Mouse (Mus musculus) layer of hippocampus, adult 9-10 months (tissue): Measurements from ENCODE around the gene Mycbp2.

Experiments used
- DNase-seq: peaks from one replicate; pipeline ENCODE4 v3.0.0; 2022; ENCODE audit warnings: low spot score

Mycbp2 gene

DNA sequence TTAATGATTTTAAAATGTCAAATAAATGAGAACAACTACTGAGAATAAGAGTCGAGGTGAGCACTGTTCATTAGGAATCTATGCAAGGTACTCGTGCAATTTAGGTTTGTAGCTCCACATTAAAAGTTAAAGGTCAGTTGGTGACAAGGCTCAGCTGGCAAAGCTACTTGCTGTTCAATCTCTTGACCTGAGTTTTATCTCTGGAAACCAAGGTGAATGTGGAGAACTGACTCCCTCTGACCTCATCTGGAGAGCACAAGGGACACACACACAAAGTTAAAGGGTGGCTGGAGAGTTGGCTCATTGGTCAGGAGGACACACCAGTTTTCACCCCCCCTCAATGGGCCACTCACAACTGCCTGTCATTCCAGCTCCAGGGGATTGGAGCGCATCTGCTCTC is 245.4 kb downstream of the Mycbp2 start:
- DNase-seq, result no peak

DNA sequence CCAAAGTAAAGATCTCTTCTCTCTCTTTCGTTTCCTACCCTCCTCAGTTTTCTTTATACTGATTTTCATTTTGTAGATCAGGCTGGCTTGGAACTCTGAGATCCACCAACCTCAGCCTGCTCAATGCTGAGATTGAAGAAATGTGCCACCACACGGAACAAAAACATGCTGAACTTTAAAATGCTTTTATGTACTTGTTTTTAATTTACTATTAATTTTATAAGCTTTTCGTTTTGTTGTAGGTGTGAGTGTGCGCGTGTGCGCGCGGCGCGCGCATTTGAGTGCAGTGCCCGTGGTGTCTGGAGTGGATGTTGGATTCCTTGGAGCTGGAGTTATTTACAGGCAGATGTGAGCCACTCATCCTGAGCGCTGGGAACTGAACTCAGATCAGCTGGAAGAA is 246.3 kb downstream of the Mycbp2 start:
- no peak for DNase-seq

GRCm38 (mm10) chr14:103099238-103099933 is 247.2 kb downstream of the Mycbp2 start, which contains the start of gene Fbxl3:
Gene Fbxl3, minus strand, starts transcription at chr14:103099566.
- DNase-seq, result peak; percentile 59

DNA sequence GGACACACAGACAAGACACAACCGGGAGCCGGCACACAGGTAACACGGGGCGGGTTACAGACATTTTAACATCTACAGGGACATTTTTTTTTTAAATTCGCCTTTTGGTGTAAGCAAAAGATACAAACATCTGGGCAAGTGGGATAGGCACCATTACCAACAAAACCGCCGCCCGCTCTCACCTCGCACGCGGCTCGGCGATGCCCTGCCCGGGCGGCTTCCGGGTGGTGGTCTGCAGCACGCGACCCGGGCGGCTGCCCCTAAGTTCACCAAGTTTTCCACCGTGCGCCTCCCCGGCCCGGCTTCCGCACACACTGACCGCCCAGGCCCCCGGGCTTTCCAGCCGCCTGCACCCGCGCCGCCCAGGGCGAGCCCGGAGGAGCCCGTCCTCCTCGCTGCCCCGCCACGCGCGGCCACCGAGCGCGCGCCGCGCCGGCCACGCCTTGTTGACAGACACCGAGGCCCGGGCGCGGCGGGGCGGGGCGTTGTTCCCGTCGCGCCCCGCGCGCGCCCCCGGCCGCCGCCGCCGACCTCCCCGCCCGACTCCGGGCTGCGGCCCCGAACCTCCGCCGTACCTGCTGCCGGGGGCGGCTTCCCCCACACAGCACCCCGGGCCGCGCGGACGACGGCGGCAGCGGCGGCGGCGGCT is 247.9 kb downstream of the Mycbp2 start:
- no peak for DNase-seq

DNA sequence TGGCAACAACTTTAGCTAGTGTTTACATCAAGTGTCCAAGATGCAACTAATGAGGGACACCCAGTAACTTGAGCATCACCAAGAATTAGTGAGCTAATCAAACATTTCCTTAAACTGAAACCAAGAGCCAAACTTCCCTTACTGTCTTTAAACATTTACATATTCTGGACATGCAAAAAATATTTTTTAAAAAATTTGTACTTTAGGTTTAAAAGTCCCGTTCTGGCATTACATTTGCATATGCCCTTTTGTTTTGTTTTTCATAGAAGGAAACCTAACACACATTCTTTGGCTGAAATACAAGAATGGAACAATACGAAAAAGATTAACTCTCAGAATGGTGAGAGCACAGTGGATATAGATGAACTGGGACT is 248.4 kb downstream of the Mycbp2 start:
- no peak for DNase-seq

- DNase-seq, result no peak
Observed at GRCm38 (mm10) chr14:103096621-103097020, 250.0 kb downstream of the Mycbp2 start.

- DNase-seq, result no peak
Observed at GRCm38 (mm10) chr14:103095826-103096225, 250.8 kb downstream of the Mycbp2 start.

DNA sequence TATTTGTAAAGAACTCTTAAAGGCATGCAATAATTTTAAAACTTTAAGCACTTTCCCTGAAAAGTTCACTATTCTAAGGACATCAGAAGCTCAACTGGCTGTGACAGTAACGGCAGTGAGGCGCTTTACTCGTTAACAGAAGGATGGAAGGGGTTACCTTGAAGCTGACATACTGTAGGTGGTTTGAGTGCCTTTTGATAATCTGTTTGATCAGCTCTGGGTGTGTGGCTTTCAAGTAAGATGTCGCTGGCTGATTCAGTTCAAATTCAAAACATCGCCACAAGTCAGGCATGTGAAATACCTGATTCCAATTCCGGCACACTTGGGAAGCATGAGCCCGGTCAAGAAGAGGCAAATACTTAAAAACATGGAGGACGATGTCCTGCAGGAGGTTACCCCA is 251.6 kb downstream of the Mycbp2 start:
- no peak for DNase-seq

GRCm38 (mm10) chr14:103093670-103094069 is 252.9 kb downstream of the Mycbp2 start:
- DNase-seq, result no peak

DNA sequence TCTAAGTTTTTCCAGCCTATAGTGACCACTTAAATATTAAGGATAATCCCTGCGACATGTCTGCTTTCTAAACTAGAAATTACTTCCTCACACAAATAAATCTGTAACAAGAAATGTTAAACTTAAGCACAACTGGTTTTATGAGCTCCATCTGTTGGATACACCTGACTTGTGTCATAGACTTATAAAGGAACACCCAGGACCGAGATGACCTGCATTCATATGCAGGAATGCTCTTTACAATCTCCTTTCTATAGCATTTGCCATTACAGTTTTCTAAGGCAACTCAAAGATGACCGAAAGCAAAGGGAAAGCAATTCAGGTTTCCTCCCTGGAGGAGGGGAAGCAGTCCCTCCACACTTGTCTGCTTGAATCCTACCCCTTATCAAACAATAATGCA is 253.4 kb downstream of the Mycbp2 start:
- no peak for DNase-seq

- no peak for DNase-seq
Observed at GRCm38 (mm10) chr14:103088624-103089023, 258.0 kb downstream of the Mycbp2 start.

- no peak for DNase-seq
Observed at GRCm38 (mm10) chr14:103087846-103088245, 258.8 kb downstream of the Mycbp2 start.

- no peak for DNase-seq
Observed at GRCm38 (mm10) chr14:103086671-103087324, 259.8 kb downstream of the Mycbp2 start.

DNA sequence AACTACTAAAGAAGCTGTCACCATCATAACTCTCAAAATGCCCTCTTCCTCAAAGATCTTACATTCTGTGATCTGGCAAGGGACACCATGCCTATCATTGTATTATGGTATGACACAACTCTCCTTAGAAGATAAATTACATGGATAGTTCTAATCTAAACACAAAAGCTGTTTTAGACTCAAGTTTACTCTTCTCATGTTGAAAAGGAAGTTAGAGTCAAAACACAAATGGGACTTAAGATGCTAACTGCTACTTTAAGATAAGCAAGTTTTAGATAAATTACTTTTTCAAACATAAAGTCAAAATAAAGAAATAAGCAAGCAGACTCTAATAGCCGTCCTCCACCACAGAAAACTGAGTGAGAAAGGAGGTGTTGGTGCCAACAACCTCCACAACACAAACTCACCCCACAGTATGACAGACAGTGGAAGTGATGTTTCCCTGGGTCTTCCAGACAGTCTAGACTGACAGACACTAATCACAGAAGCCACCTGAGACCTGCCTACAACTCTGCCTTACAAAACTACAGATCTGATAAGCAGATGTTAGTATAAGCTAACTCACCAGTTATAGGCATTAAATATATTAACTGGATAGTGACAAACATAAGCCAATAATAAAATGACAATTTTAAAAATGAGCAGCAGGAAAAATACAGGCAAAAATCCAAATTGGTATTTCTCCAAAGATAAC is 260.6 kb downstream of the Mycbp2 start:
- no peak for DNase-seq

- DNase-seq, result no peak
Observed at GRCm38 (mm10) chr14:103079209-103079977, 267.2 kb downstream of the Mycbp2 start.

DNA sequence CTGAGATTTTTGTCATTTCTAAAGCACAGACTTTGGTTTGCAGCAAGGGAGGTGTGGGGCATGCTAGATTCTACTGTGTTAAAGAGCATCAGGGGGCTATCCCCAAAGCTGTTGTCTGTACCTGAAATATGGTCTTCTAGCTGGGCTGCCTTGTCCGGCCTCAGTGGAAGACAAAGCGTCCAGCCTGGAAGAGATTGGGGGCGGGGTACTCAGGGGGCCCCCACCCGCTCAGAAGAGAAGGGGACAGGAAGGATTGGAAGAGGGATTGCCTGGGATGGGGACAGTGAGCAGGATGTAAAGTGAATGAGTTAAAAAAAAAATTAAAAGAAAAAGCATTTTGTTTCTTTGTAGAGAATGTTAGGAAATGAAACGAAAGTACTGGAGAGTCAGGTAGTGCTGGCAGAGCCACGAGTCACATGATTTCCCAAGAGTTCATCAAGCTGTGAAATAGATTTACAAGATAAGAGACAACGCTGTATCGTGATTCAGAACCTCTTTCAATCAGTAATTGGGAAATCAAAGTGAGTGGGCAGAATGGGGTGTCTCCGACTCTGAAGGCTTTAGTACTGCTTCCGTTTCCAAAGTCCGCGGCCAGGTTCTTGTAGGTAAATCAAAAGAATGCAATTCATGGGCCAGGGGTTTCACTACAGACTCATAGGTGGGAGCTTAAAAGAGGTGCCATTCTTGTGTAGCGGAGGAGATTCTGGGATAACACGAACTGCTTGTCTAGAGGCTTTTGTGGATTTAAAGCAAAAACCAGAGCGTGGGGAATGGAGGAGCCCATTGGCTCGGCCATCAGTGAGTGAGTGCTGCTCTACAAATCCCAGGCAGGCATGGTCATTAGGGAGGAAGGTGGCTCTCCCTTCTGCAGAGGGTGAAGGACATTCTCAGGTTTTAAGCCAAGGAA is 268.4 kb downstream of the Mycbp2 start:
- DNase-seq, result no peak

GRCm38 (mm10) chr14:103077272-103078005 is 269.2 kb downstream of the Mycbp2 start:
- DNase-seq, result no peak

GRCm38 (mm10) chr14:103075166-103075565 is 271.4 kb downstream of the Mycbp2 start:
- no peak for DNase-seq

- DNase-seq, result no peak
Observed at GRCm38 (mm10) chr14:103073825-103074224, 272.8 kb downstream of the Mycbp2 start.

GRCm38 (mm10) chr14:103072731-103073130 is 273.9 kb downstream of the Mycbp2 start:
- DNase-seq, result no peak
